Mouse (Mus musculus): ENCODE data around the gene Tmem151b. TPM values are rescaled to one million over a fixed set of nuclear protein-coding genes. Genes with fewer than 3 reads are reported as not detected.

Gene Tmem151b
- polyA plus RNA-seq, 1 experiment from 2014 or later, result 9.7 TPM

- peaks cover 28% of the 10 kb centered on the region for H3K4me1 ChIP-seq (replicated peaks)
- H3K4me3 ChIP-seq (replicated peaks), result no peak overlapping the region
- H3K36me3 ChIP-seq, result peaks cover 14% of the 10 kb centered on the region
- WGBS, result 71% methylated on average over 6 of the region's 6 CpGs
- H3K9ac ChIP-seq (replicated peaks), result no peak overlapping the region
- H3K27ac ChIP-seq, result no peak overlapping the region
- H3K27me3 ChIP-seq, result no peaks in the 10 kb centered on the region
- ATAC-seq (ENCODE audit: insufficient number of reproducible peaks, insufficient read depth, low FRiP score, low TSS enrichment, low read depth), result no peak
- peaks cover 9% of the 10 kb centered on the region; the same call in 1 of the 2 replicates for H3K9me3 ChIP-seq
- H3K4me2 ChIP-seq, result no peak overlapping the region
Observed at GRCm38 (mm10) chr17:45582715-45583355, 33.4 kb upstream of the Tmem151b start.

DNA sequence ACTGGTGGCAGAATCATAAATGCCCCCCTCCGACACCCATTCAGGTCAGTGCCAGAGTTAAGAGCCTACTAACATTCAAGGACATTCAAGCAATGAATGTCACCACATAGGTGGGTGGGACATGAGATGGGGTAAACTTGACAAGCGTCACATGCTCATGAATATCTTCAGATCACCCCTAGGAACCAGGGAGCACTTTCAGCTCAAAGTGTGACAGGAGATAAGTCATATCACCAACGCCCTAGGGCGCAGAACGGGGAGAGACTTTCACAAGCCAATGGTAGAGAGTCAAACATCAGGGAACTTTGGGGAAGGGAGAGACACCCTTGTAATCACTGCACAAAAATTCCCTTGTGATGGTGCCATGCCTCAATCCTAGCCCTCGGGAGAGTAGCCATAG lies 32.7 kb upstream of the Tmem151b start:
- H3K9me3 ChIP-seq, result 0 out of 2 replicates have a peak, but pooled peaks cover 5% of the 10 kb centered on the region
- WGBS, result 95% methylated on average over 6 of the region's 6 CpGs

GRCm38 (mm10) chr17:45581567-45581983 lies 32.1 kb upstream of the Tmem151b start:
- 0 out of 2 replicates have a peak overlapping the region, but pooled peaks have one; percentile 35 for H3K27ac ChIP-seq
- no peaks in the 10 kb centered on the region for H3K9me3 ChIP-seq
- peaks cover 28% of the 10 kb centered on the region for H3K4me1 ChIP-seq (replicated peaks)
- no peak overlapping the region for H3K4me2 ChIP-seq
- H3K9ac ChIP-seq (replicated peaks), result no peak overlapping the region
- H3K4me3 ChIP-seq (replicated peaks), result no peak overlapping the region
- ATAC-seq (ENCODE audit: insufficient number of reproducible peaks, insufficient read depth, low FRiP score, low TSS enrichment, low read depth), result no peak
- H3K27me3 ChIP-seq, result no peaks in the 10 kb centered on the region
- 10% methylated on average over 2 of the region's 2 CpGs for WGBS
- peaks cover 5% of the 10 kb centered on the region for H3K36me3 ChIP-seq

More for the DNA sequence above, 32.7 kb upstream of the Tmem151b start:
- no peak overlapping the region for H3K4me3 ChIP-seq (replicated peaks)
- H3K27me3 ChIP-seq, result no peaks in the 10 kb centered on the region
- no peak overlapping the region for H3K27ac ChIP-seq
- no peak overlapping the region for H3K9ac ChIP-seq (replicated peaks)
- H3K36me3 ChIP-seq, result peaks cover 10% of the 10 kb centered on the region
- no peak for ATAC-seq (ENCODE audit: insufficient number of reproducible peaks, insufficient read depth, low FRiP score, low TSS enrichment, low read depth)
- peaks cover 28% of the 10 kb centered on the region for H3K4me1 ChIP-seq (replicated peaks)
- no peak overlapping the region for H3K4me2 ChIP-seq

- 43% methylated on average over 12 of the region's 12 CpGs for WGBS
Observed at GRCm38 (mm10) chr17:45580958-45581477, 31.5 kb upstream of the Tmem151b start.

GRCm38 (mm10) chr17:45579554-45579953 lies 30.1 kb upstream of the Tmem151b start:
- Histone ChIP-seq H3K36me3 (no peaks in the 10 kb centered on the region), H3K4me3 (replicated peaks) (no peak overlapping the region), H3K27me3 (no peaks in the 10 kb centered on the region), H3K27ac (no peak overlapping the region), H3K9me3 (no peaks in the 10 kb centered on the region), H3K4me2 (no peak overlapping the region), H3K9ac (replicated peaks) (no peak overlapping the region), H3K4me1 (replicated peaks) (peaks cover 19% of the 10 kb centered on the region)
- WGBS, result 80% methylated on average over 4 of the region's 4 CpGs
- no peak for ATAC-seq (ENCODE audit: insufficient number of reproducible peaks, insufficient read depth, low FRiP score, low TSS enrichment, low read depth)

More at GRCm38 (mm10) chr17:45580958-45581477, 31.5 kb upstream of the Tmem151b start:
- Histone ChIP-seq H3K36me3 (no peaks in the 10 kb centered on the region), H3K4me1 (replicated peaks) (peaks cover 28% of the 10 kb centered on the region), H3K4me3 (replicated peaks) (no peak overlapping the region), H3K27ac (0 out of 2 replicates have a peak overlapping the region, but pooled peaks have one; percentile 35), H3K27me3 (no peaks in the 10 kb centered on the region), H3K9me3 (no peaks in the 10 kb centered on the region), H3K9ac (replicated peaks) (no peak overlapping the region; the same call in 1 of the 2 replicates), H3K4me2 (no peak overlapping the region)
- no peak for ATAC-seq (ENCODE audit: insufficient number of reproducible peaks, insufficient read depth, low FRiP score, low TSS enrichment, low read depth)

- no peak overlapping the region for H3K27ac ChIP-seq
- H3K9ac ChIP-seq (replicated peaks), result no peak overlapping the region
- H3K27me3 ChIP-seq, result no peaks in the 10 kb centered on the region
- no peak overlapping the region for H3K4me3 ChIP-seq (replicated peaks)
- no peaks in the 10 kb centered on the region for H3K9me3 ChIP-seq
- no peak for ATAC-seq (ENCODE audit: insufficient number of reproducible peaks, insufficient read depth, low FRiP score, low TSS enrichment, low read depth)
- no peak overlapping the region for H3K4me2 ChIP-seq
- WGBS, result 77% methylated on average over 7 of the region's 7 CpGs
- H3K4me1 ChIP-seq (replicated peaks), result peaks cover 15% of the 10 kb centered on the region; the same call in 1 of the 2 replicates
- H3K36me3 ChIP-seq, result no peaks in the 10 kb centered on the region
Observed at GRCm38 (mm10) chr17:45578843-45579242, 29.4 kb upstream of the Tmem151b start.

DNA sequence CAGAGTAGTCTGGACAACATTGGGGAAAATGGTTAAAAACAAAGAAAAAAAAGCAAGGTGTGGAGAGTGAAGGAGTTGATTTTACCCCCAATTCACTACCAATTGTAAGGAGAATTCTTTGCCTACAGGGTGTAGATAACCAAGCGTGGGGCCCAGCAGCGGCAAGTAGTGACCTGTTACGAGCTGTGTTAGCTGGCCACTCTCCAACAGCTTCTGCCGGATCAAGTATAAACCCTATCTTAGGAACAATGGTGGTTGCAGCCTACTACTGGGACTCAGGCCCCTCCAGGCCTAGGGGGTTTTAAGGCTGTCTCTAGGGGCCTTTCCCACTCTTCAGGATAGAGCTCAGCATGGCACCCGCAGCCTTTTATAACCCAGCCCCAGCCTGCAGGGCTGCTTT lies 28.8 kb upstream of the Tmem151b start:
- Histone ChIP-seq H3K4me1 (replicated peaks) (peaks cover 15% of the 10 kb centered on the region; the same call in 1 of the 2 replicates), H3K9ac (replicated peaks) (no peak overlapping the region), H3K27me3 (no peaks in the 10 kb centered on the region), H3K9me3 (no peaks in the 10 kb centered on the region), H3K4me2 (no peak overlapping the region), H3K4me3 (replicated peaks) (no peak overlapping the region), H3K36me3 (no peaks in the 10 kb centered on the region), H3K27ac (0 out of 2 replicates have a peak overlapping the region, but pooled peaks have one; percentile 53)
- WGBS, result 77% methylated on average over 5 of the region's 5 CpGs
- ATAC-seq (ENCODE audit: insufficient number of reproducible peaks, insufficient read depth, low FRiP score, low TSS enrichment, low read depth), result no peak

DNA sequence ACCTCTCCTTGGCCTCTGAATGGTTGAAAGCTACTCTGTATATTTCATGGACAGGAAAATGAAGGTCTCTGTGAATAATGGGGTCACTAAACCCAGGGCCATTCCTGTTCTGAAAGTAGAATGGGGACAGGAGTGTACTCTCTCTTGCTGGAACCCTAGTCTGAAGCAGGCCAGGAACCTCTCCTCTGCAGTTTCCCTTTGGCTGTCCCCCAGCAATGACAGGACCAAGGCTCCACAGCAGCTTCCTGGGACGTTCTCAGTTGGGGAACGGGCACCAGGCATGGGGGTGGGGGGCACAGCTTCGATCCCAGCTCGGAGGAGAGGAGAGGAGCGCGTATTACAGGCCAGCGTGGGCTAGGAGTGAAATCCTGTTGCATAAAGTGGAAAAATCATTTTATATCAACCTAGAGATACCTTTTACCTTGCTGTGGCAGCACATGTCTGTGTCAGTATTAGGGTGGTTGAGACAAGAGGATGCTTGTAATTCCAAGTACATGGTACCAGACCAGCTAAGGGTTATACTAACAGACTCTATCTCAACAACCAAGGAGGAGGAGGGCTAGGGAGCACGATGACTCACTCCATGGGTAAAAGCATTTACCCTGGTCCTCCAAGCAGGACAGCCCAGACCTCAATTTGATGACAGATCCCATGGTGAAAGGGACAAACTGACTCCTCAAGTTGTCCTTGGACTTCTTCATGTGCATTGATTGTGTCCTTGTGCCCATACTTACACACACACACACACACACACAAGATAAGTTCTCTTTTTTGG lies 25.8 kb upstream of the Tmem151b start:
- ATAC-seq (ENCODE audit: insufficient number of reproducible peaks, insufficient read depth, low FRiP score, low TSS enrichment, low read depth), result no peak
- 89% methylated on average over 8 of the region's 8 CpGs for whole genome bisulfite sequencing
- H3K27ac ChIP-seq, result no peak overlapping the region
- H3K36me3 ChIP-seq, result peaks cover 16% of the 10 kb centered on the region
- no peak overlapping the region for H3K4me3 ChIP-seq (replicated peaks)
- H3K9ac ChIP-seq (replicated peaks), result no peak overlapping the region
- H3K9me3 ChIP-seq, result no peaks in the 10 kb centered on the region
- no peak overlapping the region for H3K4me2 ChIP-seq
- H3K4me1 ChIP-seq (replicated peaks), result peaks cover 20% of the 10 kb centered on the region
- no peaks in the 10 kb centered on the region for H3K27me3 ChIP-seq

DNA sequence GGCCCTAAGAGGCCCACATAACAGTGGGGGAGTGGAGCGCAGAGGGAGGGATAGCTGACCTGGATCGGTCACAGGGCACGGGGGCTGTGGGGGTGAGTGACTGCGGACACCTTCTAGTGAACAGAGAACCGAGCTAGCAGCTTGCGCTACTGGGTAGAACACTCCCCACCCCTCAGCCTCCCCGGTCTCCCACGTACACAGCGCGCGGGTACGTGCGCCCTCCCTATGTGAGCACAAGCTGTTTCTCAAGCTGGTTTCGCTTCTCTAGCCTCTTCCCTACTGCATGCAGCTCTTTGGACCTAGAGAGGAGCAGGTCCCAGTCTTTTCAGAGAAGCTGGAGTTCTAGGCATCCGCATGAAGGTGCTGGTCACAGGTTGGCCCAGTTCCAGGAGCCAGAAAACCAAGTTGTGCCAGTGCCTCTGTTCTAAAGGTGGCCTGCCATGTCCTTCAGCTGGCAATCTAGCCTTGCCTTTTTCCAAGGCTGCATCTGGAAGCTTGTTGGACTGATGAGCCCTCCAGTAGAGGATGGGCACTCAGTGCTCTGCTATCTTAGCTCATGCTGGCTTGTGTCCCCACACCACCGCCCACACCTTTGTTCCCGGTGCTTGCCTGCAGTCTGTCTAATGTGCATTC lies 24.8 kb upstream of the Tmem151b start:
- Histone ChIP-seq H3K27me3 (no peaks in the 10 kb centered on the region), H3K9me3 (no peaks in the 10 kb centered on the region), H3K27ac (peak overlapping the region; percentile 97), H3K4me2 (peak overlapping the region; percentile 64), H3K4me3 (replicated peaks) (peak overlapping the region; percentile 95), H3K9ac (replicated peaks) (peak overlapping the region; percentile 99), H3K4me1 (replicated peaks) (peaks cover 24% of the 10 kb centered on the region), H3K36me3 (peaks cover 27% of the 10 kb centered on the region)
- 3% methylated on average over 17 of the region's 17 CpGs for WGBS
- peak; percentile 17 for ATAC-seq (ENCODE audit: insufficient number of reproducible peaks, insufficient read depth, low FRiP score, low TSS enrichment, low read depth)

DNA sequence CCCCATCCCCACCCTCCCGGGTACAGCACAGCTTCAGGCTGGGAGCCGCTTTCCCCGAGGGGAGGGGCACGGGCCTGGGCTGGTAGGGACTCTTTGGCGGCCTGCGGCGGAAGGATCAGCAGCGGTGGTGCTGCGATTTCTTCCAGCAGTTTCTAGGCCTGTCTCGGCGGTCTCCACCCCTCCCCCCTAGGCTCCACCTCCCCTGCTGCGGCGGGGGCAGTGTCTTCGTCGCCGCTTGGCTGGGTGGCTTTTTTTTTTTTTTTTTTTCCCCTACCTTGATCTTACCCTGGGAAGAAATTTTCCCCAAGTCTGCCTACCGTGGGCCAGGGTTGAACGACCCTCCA lies 24.3 kb upstream of the Tmem151b start:
- peaks cover 32% of the 10 kb centered on the region for H3K36me3 ChIP-seq
- peak overlapping the region; percentile 64 for H3K4me2 ChIP-seq
- H3K9ac ChIP-seq (replicated peaks), result peak overlapping the region; percentile 99
- under 1% methylated on average over 18 of the region's 18 CpGs for WGBS
- peak; percentile 40 for ATAC-seq (ENCODE audit: insufficient number of reproducible peaks, insufficient read depth, low FRiP score, low TSS enrichment, low read depth)
- H3K4me1 ChIP-seq (replicated peaks), result peaks cover 24% of the 10 kb centered on the region
- H3K9me3 ChIP-seq, result no peaks in the 10 kb centered on the region
- no peaks in the 10 kb centered on the region for H3K27me3 ChIP-seq
- H3K27ac ChIP-seq, result peak overlapping the region; percentile 97
- H3K4me3 ChIP-seq (replicated peaks), result peak overlapping the region; percentile 95
